Mouse (Mus musculus) liver, embryonic 12.5 days (tissue): ENCODE results near the gene Eif3l. TPM values are rescaled to one million over a fixed set of nuclear protein-coding genes. Genes with fewer than 3 reads are reported as not detected.
A peak's percentile ranks its signal among the peaks of the same experiment; 100 is the strongest.

ENCODE experiments used
- ATAC-seq: fragments of 200-750 bp; cut with Nextera tagmentation; 2 replicates; pipeline ENCODE4 v1.8.0; 2017; ENCODE audit warnings: moderate number of reproducible peaks, mild to moderate bottlenecking, moderate library complexity
- H3K27ac ChIP-seq: fragments of 300-500 bp; sonication (generic); 2 replicates; pipeline ENCODE4 v1.5.1; 2016; ENCODE audit warnings: mild to moderate bottlenecking
- H3K27me3 ChIP-seq: fragments of 300-500 bp; sonication (generic); replicated peaks from 2 replicates; pipeline ENCODE4 v1.6.1; 2016; ENCODE audit warnings: mild to moderate bottlenecking, moderate library complexity
- H3K36me3 ChIP-seq: fragments of 300-500 bp; sonication (generic); 2 replicates; pipeline ENCODE4 v1.6.1; 2016; ENCODE audit warnings: mild to moderate bottlenecking, moderate library complexity
- H3K4me1 ChIP-seq: fragments of 300-500 bp; sonication (generic); 2 replicates; pipeline ENCODE4 v1.6.1; 2016
- H3K4me2 ChIP-seq: fragments of 300-500 bp; sonication (generic); 2 replicates; pipeline ENCODE4 v1.6.1; 2016; ENCODE audit warnings: mild to moderate bottlenecking, moderate library complexity
- H3K4me3 ChIP-seq: fragments of 300-500 bp; sonication (generic); 2 replicates; pipeline ENCODE4 v1.5.1; 2016; ENCODE audit warnings: mild to moderate bottlenecking, moderate library complexity
- H3K9ac ChIP-seq: fragments of 300-500 bp; sonication (generic); 2 replicates; pipeline ENCODE4 v1.6.1; 2016; ENCODE audit warnings: mild to moderate bottlenecking, moderate library complexity
- H3K9me3 ChIP-seq: fragments of 300-500 bp; sonication (generic); replicated peaks from 2 replicates; pipeline ENCODE4 v1.6.1; 2016; ENCODE audit warnings: mild to moderate bottlenecking, moderate library complexity
- WGBS: fragments of 180-500 bp; shearing (Covaris S2); methylation state at CpG from one replicate; pipeline ENCODE4 v1.1.7; 2016; ENCODE audit not compliant: insufficient replicate concordance; 5-methylcytosine and 5-hydroxymethylcytosine counted together
- polyA plus RNA-seq: library from polyadenylated mRNA; unstranded; fragments of >200 nt; fragmentation: Nextera tagmentation; extraction: Ambion mirVana; gene quantifications from 2 replicates; pipeline ENCODE4 v1.2.1, GENCODE M21; 2016

Gene Eif3l
- polyA plus RNA-seq, 1 experiment from 2014 or later, result 201 TPM

GRCm38 (mm10) chr15:79129311-79129710 lies 54.3 kb downstream of the Eif3l start:
- peaks cover 95% of the 10 kb centered on the region for H3K36me3 ChIP-seq
- H3K4me1 ChIP-seq, result no peaks in the 10 kb centered on the region
- 79% methylated on average over 7 of the region's 7 CpGs for WGBS
- no peak overlapping the region for H3K4me2 ChIP-seq
- no peaks in the 10 kb centered on the region for H3K27me3 ChIP-seq
- H3K27ac ChIP-seq, result no peak overlapping the region
- no peak overlapping the region for H3K9ac ChIP-seq
- ATAC-seq, result no peak
- no peak overlapping the region for H3K4me3 ChIP-seq
- peaks cover 6% of the 10 kb centered on the region for H3K9me3 ChIP-seq

GRCm38 (mm10) chr15:79130782-79131181 lies 55.8 kb downstream of the Eif3l start:
- H3K9ac ChIP-seq, result no peak overlapping the region
- H3K36me3 ChIP-seq, result peaks cover 82% of the 10 kb centered on the region
- no peak overlapping the region for H3K27ac ChIP-seq
- no peak overlapping the region for H3K4me3 ChIP-seq
- H3K4me1 ChIP-seq, result no peaks in the 10 kb centered on the region
- no peaks in the 10 kb centered on the region for H3K27me3 ChIP-seq
- no peak for ATAC-seq
- H3K4me2 ChIP-seq, result no peak overlapping the region
- 82% methylated on average over 10 of the region's 10 CpGs for WGBS
- H3K9me3 ChIP-seq, result peaks cover 6% of the 10 kb centered on the region

- no peak overlapping the region for H3K9ac ChIP-seq
- H3K27ac ChIP-seq, result no peak overlapping the region
- H3K4me1 ChIP-seq, result no peaks in the 10 kb centered on the region
- ATAC-seq, result no peak
- peaks cover 75% of the 10 kb centered on the region for H3K36me3 ChIP-seq
- no peak overlapping the region for H3K4me3 ChIP-seq
- H3K27me3 ChIP-seq, result no peaks in the 10 kb centered on the region
- H3K4me2 ChIP-seq, result no peak overlapping the region
- 74% methylated on average over 7 of the region's 7 CpGs for WGBS
- peaks cover 6% of the 10 kb centered on the region for H3K9me3 ChIP-seq
Observed at GRCm38 (mm10) chr15:79131442-79131841, 56.5 kb downstream of the Eif3l start.

GRCm38 (mm10) chr15:79133191-79133661 lies 58.2 kb downstream of the Eif3l start:
- H3K27ac ChIP-seq, result no peak overlapping the region
- H3K9ac ChIP-seq, result no peak overlapping the region
- H3K9me3 ChIP-seq, result peaks cover 2% of the 10 kb centered on the region
- no peak overlapping the region for H3K4me3 ChIP-seq
- ATAC-seq, result no peak
- H3K4me1 ChIP-seq, result no peaks in the 10 kb centered on the region
- H3K4me2 ChIP-seq, result no peak overlapping the region
- H3K36me3 ChIP-seq, result peaks cover 57% of the 10 kb centered on the region
- 74% methylated on average over 6 of the region's 6 CpGs for WGBS
- peaks cover 4% of the 10 kb centered on the region; the same call in 1 of the 2 replicates for H3K27me3 ChIP-seq

GRCm38 (mm10) chr15:79134496-79135270 lies 59.7 kb downstream of the Eif3l start:
- WGBS, result 73% methylated on average over 9 of the region's 9 CpGs
- no peaks in the 10 kb centered on the region for H3K4me1 ChIP-seq
- H3K4me2 ChIP-seq, result no peak overlapping the region
- H3K27me3 ChIP-seq, result peaks cover 4% of the 10 kb centered on the region; the same call in 1 of the 2 replicates
- H3K9ac ChIP-seq, result no peak overlapping the region
- no peak overlapping the region for H3K4me3 ChIP-seq
- no peak for ATAC-seq
- H3K27ac ChIP-seq, result no peak overlapping the region
- peaks cover 47% of the 10 kb centered on the region for H3K36me3 ChIP-seq
- H3K9me3 ChIP-seq, result no peaks in the 10 kb centered on the region

- Histone ChIP-seq H3K9me3 (no peaks in the 10 kb centered on the region), H3K27me3 (peaks cover 10% of the 10 kb centered on the region; the same call in 1 of the 2 replicates), H3K9ac (no peak overlapping the region), H3K4me3 (no peak overlapping the region), H3K4me1 (peaks cover 6% of the 10 kb centered on the region), H3K36me3 (peaks cover 41% of the 10 kb centered on the region), H3K27ac (no peak overlapping the region), H3K4me2 (no peak overlapping the region)
- ATAC-seq, result no peak
- WGBS, result 68% methylated on average over 9 of the region's 9 CpGs
Observed at GRCm38 (mm10) chr15:79135332-79135731, 60.4 kb downstream of the Eif3l start.

GRCm38 (mm10) chr15:79135783-79136575 lies 61.0 kb downstream of the Eif3l start:
- H3K9ac ChIP-seq, result no peak overlapping the region
- no peaks in the 10 kb centered on the region for H3K9me3 ChIP-seq
- H3K36me3 ChIP-seq, result peaks cover 34% of the 10 kb centered on the region
- no peak overlapping the region for H3K4me3 ChIP-seq
- H3K4me1 ChIP-seq, result peaks cover 12% of the 10 kb centered on the region
- no peak overlapping the region for H3K4me2 ChIP-seq
- 62% methylated on average over 11 of the region's 11 CpGs for WGBS
- no peak for ATAC-seq
- no peak overlapping the region for H3K27ac ChIP-seq
- peaks cover 10% of the 10 kb centered on the region; the same call in 1 of the 2 replicates for H3K27me3 ChIP-seq

- no peak overlapping the region for H3K9ac ChIP-seq
- H3K27ac ChIP-seq, result no peak overlapping the region
- no peak overlapping the region; the same call in 1 of the 2 replicates for H3K4me2 ChIP-seq
- ATAC-seq, result no peak
- WGBS, result 45% methylated on average over 10 of the region's 10 CpGs
- H3K4me3 ChIP-seq, result no peak overlapping the region
- peaks cover 10% of the 10 kb centered on the region; the same call in 1 of the 2 replicates for H3K27me3 ChIP-seq
- no peaks in the 10 kb centered on the region for H3K9me3 ChIP-seq
- peaks cover 15% of the 10 kb centered on the region for H3K36me3 ChIP-seq
- peaks cover 25% of the 10 kb centered on the region for H3K4me1 ChIP-seq
Observed at GRCm38 (mm10) chr15:79139640-79140039, 64.7 kb downstream of the Eif3l start.

GRCm38 (mm10) chr15:79140866-79141565 lies 66.0 kb downstream of the Eif3l start, which contains the start of the genes Polr2f and 1700088E04Rik:
Gene Polr2f (plus strand): TSS chr15:79141009.
Gene 1700088E04Rik (minus strand): TSS chr15:79141253.
- H3K27me3 ChIP-seq, result peaks cover 10% of the 10 kb centered on the region; the same call in 1 of the 2 replicates
- peak within 1 kb of the TSS; percentile 97 for H3K4me2 ChIP-seq
- peaks cover 29% of the 10 kb centered on the region for H3K36me3 ChIP-seq
- under 1% methylated on average over 57 of the region's 57 CpGs for WGBS
- ATAC-seq, result peak; percentile 87
- H3K9me3 ChIP-seq, result no peaks in the 10 kb centered on the region
- peaks cover 25% of the 10 kb centered on the region for H3K4me1 ChIP-seq
- H3K27ac ChIP-seq, result peak within 1 kb of the TSS; percentile 51
- peak within 1 kb of the TSS; percentile 85 for H3K4me3 ChIP-seq
- H3K9ac ChIP-seq, result peak within 1 kb of the TSS; percentile 85

- peak; percentile 58 for ATAC-seq
- peak overlapping the region; percentile 42 for H3K27ac ChIP-seq
Observed at GRCm38 (mm10) chr15:79141566-79141917, 66.6 kb downstream of the Eif3l start.

GRCm38 (mm10) chr15:79143316-79143715 lies 68.3 kb downstream of the Eif3l start:
- no peak for ATAC-seq
- 76% methylated on average over 12 of the region's 12 CpGs for WGBS
- no peak overlapping the region for H3K4me3 ChIP-seq
- no peaks in the 10 kb centered on the region for H3K9me3 ChIP-seq
- 0 out of 2 replicates have a peak, but pooled peaks cover 6% of the 10 kb centered on the region for H3K27me3 ChIP-seq
- H3K9ac ChIP-seq, result no peak overlapping the region
- H3K36me3 ChIP-seq, result peaks cover 52% of the 10 kb centered on the region
- H3K27ac ChIP-seq, result no peak overlapping the region
- H3K4me2 ChIP-seq, result no peak overlapping the region
- peaks cover 25% of the 10 kb centered on the region for H3K4me1 ChIP-seq

More at GRCm38 (mm10) chr15:79141566-79141917, 66.6 kb downstream of the Eif3l start:
- peaks cover 10% of the 10 kb centered on the region; the same call in 1 of the 2 replicates for H3K27me3 ChIP-seq
- no peaks in the 10 kb centered on the region for H3K9me3 ChIP-seq
- 1% methylated on average over 7 of the region's 7 CpGs for WGBS
- H3K4me1 ChIP-seq, result peaks cover 25% of the 10 kb centered on the region
- peak overlapping the region; percentile 97 for H3K4me2 ChIP-seq
- H3K4me3 ChIP-seq, result peak overlapping the region; percentile 85
- H3K36me3 ChIP-seq, result peaks cover 34% of the 10 kb centered on the region
- peak overlapping the region; percentile 85 for H3K9ac ChIP-seq
